Mouse (Mus musculus): Measurements from ENCODE around the gene Zcchc8. TPM values are rescaled to one million over a fixed set of nuclear protein-coding genes. Genes with fewer than 3 reads are reported as not detected.

Gene Zcchc8
- polyA plus RNA-seq, 1 experiment = 59.7 TPM

- Histone ChIP-seq H3K27ac (ENCODE audit: control insufficient read depth, insufficient read depth, low read depth, low read length, poor library complexity) (no peak overlapping the region), H3K4me3 (replicated peaks; ENCODE audit: control insufficient read depth, low read depth, low read length) (no peak overlapping the region), H3K4me1 (ENCODE audit: control insufficient read depth, insufficient read depth, low read length) (peaks cover 5% of the 10 kb centered on the region; the same call in 1 of the 2 replicates)
- TF ChIP-seq POLR2A (IDR thresholded peaks at IDR 0.05; ENCODE audit: borderline replicate concordance, control insufficient read depth, low read depth, low read length) (no peak), CTCF (IDR thresholded peaks at IDR 0.05; ENCODE audit: control insufficient read depth, insufficient read depth, low read length) (no peak)
- WGBS = 63% methylated on average over 5 of the region's 5 CpGs
Measured at GRCm38 (mm10) chr5:123679546-123680263, 41.2 kb downstream of the Zcchc8 start.

- no peak for TF ChIP-seq POLR2A (IDR thresholded peaks at IDR 0.05; ENCODE audit: borderline replicate concordance, control insufficient read depth, low read depth, low read length)
- TF ChIP-seq CTCF (IDR thresholded peaks at IDR 0.05; ENCODE audit: control insufficient read depth, insufficient read depth, low read length) = no peak
- Histone ChIP-seq H3K4me3 (replicated peaks; ENCODE audit: control insufficient read depth, low read depth, low read length) (no peak overlapping the region), H3K27ac (ENCODE audit: control insufficient read depth, insufficient read depth, low read depth, low read length, poor library complexity) (no peak overlapping the region), H3K4me1 (ENCODE audit: control insufficient read depth, insufficient read depth, low read length) (peaks cover 5% of the 10 kb centered on the region; the same call in 1 of the 2 replicates)
- WGBS = 33% methylated on average over 3 of the region's 3 CpGs
Measured at GRCm38 (mm10) chr5:123679106-123679505, 41.8 kb downstream of the Zcchc8 start.

GRCm38 (mm10) chr5:123675717-123676116, 45.2 kb downstream of the Zcchc8 start:
- Histone ChIP-seq H3K27ac (ENCODE audit: control insufficient read depth, insufficient read depth, low read depth, low read length, poor library complexity) (no peak overlapping the region), H3K4me1 (ENCODE audit: control insufficient read depth, insufficient read depth, low read length) (peaks cover 2% of the 10 kb centered on the region; the same call in 1 of the 2 replicates), H3K4me3 (replicated peaks; ENCODE audit: control insufficient read depth, low read depth, low read length) (no peak overlapping the region)
- TF ChIP-seq CTCF (IDR thresholded peaks at IDR 0.05; ENCODE audit: control insufficient read depth, insufficient read depth, low read length) (no peak), POLR2A (IDR thresholded peaks at IDR 0.05; ENCODE audit: borderline replicate concordance, control insufficient read depth, low read depth, low read length) (no peak)
- WGBS = 41% methylated on average over 9 of the region's 9 CpGs

GRCm38 (mm10) chr5:123675221-123675620, 45.7 kb downstream of the Zcchc8 start:
- TF ChIP-seq CTCF (IDR thresholded peaks at IDR 0.05; ENCODE audit: control insufficient read depth, insufficient read depth, low read length) (no peak), POLR2A (IDR thresholded peaks at IDR 0.05; ENCODE audit: borderline replicate concordance, control insufficient read depth, low read depth, low read length) (no peak)
- no peaks in the 10 kb centered on the region; the same call in 1 of the 2 replicates for H3K4me1 ChIP-seq (ENCODE audit: control insufficient read depth, insufficient read depth, low read length)
- WGBS = 21% methylated on average over 3 of the region's 3 CpGs
- no peak overlapping the region for H3K27ac ChIP-seq (ENCODE audit: control insufficient read depth, insufficient read depth, low read depth, low read length, poor library complexity)
- no peak overlapping the region for H3K4me3 ChIP-seq (replicated peaks; ENCODE audit: control insufficient read depth, low read depth, low read length)

- TF ChIP-seq CTCF (IDR thresholded peaks at IDR 0.05; ENCODE audit: control insufficient read depth, insufficient read depth, low read length) = no peak
- TF ChIP-seq POLR2A (IDR thresholded peaks at IDR 0.05; ENCODE audit: borderline replicate concordance, control insufficient read depth, low read depth, low read length) = no peak
- H3K4me1 ChIP-seq (ENCODE audit: control insufficient read depth, insufficient read depth, low read length) = no peaks in the 10 kb centered on the region; the same call in 1 of the 2 replicates
- no peak overlapping the region for H3K4me3 ChIP-seq (replicated peaks; ENCODE audit: control insufficient read depth, low read depth, low read length)
- H3K27ac ChIP-seq (ENCODE audit: control insufficient read depth, insufficient read depth, low read depth, low read length, poor library complexity) = no peak overlapping the region
- WGBS = 68% methylated on average over 3 of the region's 3 CpGs
Measured at GRCm38 (mm10) chr5:123671473-123671820, 49.5 kb downstream of the Zcchc8 start.

DNA sequence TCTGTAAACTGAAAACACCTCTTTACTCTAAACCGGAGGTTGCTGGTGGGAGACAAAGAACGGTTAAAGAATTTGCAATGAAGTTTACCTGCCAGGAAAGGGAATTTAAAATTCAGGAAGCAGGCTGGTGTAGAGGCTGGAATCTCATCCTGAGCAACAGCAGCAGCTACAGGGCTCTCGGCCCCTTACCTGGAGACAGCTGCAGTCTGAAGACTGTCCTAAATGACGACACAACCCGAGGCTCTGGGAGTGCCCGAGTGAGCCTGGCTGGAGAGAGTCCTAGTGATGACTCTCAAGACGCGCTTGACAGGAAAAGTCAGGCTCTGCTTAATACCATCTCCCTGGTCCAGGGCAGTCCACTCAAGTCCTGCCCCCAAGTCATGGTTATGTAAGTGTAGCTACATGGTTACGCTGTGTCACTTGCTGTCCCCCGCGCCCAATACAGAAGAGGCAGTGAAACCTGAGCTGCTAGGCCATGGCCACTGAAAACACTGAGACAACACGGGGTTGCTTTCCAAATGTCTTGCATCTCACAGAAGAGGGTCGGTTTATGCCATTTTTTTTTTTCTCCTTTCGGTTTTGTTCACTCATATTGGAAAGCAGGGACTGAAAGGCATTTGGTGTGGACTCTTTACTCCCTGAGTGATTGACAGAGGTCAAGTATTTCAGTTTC, 50.0 kb downstream of the Zcchc8 start:
- Histone ChIP-seq H3K27ac (ENCODE audit: control insufficient read depth, insufficient read depth, low read depth, low read length, poor library complexity) (peak overlapping the region; percentile 39; the same call in 1 of the 2 replicates), H3K4me1 (ENCODE audit: control insufficient read depth, insufficient read depth, low read length) (no peaks in the 10 kb centered on the region; the same call in 1 of the 2 replicates), H3K4me3 (replicated peaks; ENCODE audit: control insufficient read depth, low read depth, low read length) (peak overlapping the region; percentile 57)
- WGBS = 6% methylated on average over 14 of the region's 14 CpGs
- no peak for TF ChIP-seq POLR2A (IDR thresholded peaks at IDR 0.05; ENCODE audit: borderline replicate concordance, control insufficient read depth, low read depth, low read length)
- TF ChIP-seq CTCF (IDR thresholded peaks at IDR 0.05; ENCODE audit: control insufficient read depth, insufficient read depth, low read length) = no peak

- TF ChIP-seq CTCF (IDR thresholded peaks at IDR 0.05; ENCODE audit: control insufficient read depth, insufficient read depth, low read length) (no peak), POLR2A (IDR thresholded peaks at IDR 0.05; ENCODE audit: borderline replicate concordance, control insufficient read depth, low read depth, low read length) (no peak)
- Histone ChIP-seq H3K4me3 (replicated peaks; ENCODE audit: control insufficient read depth, low read depth, low read length) (peak overlapping the region; percentile 57), H3K27ac (ENCODE audit: control insufficient read depth, insufficient read depth, low read depth, low read length, poor library complexity) (peak overlapping the region; percentile 39), H3K4me1 (ENCODE audit: control insufficient read depth, insufficient read depth, low read length) (no peaks in the 10 kb centered on the region; the same call in 1 of the 2 replicates)
- WGBS = 30% methylated on average over 9 of the region's 9 CpGs
Measured at GRCm38 (mm10) chr5:123669991-123670799, 50.7 kb downstream of the Zcchc8 start.

DNA sequence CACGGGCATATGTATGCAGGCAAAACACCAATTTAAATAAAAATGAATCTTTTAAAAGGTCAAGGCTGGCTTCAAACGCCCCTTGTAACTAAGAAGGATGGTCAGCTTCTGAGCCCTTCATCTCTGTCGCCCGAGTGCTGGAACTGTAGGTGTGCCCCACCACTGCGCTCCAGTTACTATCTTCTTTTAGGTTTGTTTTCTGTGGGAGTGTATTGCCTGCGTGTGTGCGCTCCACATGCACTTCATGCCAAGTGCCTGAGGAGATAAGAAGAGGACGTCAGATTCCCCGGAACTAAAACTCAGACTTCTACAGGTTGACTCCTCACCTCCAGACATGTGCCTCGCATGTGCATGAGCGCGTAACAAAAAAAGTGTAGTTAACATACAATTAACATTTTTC, 53.0 kb downstream of the Zcchc8 start:
- no peak overlapping the region for H3K4me3 ChIP-seq (replicated peaks; ENCODE audit: control insufficient read depth, low read depth, low read length)
- peaks cover 1% of the 10 kb centered on the region for H3K4me1 ChIP-seq (ENCODE audit: control insufficient read depth, insufficient read depth, low read length)
- 75% methylated on average over 12 of the region's 12 CpGs for WGBS
- H3K27ac ChIP-seq (ENCODE audit: control insufficient read depth, insufficient read depth, low read depth, low read length, poor library complexity) = no peak overlapping the region
- TF ChIP-seq CTCF (IDR thresholded peaks at IDR 0.05; ENCODE audit: control insufficient read depth, insufficient read depth, low read length) = no peak
- no peak for TF ChIP-seq POLR2A (IDR thresholded peaks at IDR 0.05; ENCODE audit: borderline replicate concordance, control insufficient read depth, low read depth, low read length)
